Mouse (Mus musculus): ENCODE measurements around the gene Tsga10.

Gene Tsga10

DNA sequence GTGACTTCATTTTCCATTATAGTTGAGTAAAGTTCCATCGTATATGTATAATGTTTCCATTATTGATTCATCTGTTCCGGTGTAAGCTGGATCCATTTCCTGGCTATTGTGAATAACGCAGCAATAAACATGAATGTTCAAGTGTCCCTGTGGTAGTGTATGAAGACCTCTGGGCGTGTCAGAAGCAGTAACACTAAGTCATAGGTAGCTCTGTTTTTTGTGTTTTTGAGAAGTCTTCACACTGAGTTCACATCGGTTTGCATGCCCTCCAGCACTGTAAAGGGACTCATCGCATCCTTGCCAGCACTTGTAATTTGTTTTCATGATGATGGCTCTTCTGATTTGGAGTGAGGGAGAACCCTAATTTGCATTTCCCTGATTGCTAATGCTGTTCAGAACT, at the start of gene Tsga10:
Gene Tsga10 (minus strand): TSS at position 144 of the 400 bp plus-strand sequence.
- no peak for DNase-seq (ENCODE audit: low spot score)

DNA sequence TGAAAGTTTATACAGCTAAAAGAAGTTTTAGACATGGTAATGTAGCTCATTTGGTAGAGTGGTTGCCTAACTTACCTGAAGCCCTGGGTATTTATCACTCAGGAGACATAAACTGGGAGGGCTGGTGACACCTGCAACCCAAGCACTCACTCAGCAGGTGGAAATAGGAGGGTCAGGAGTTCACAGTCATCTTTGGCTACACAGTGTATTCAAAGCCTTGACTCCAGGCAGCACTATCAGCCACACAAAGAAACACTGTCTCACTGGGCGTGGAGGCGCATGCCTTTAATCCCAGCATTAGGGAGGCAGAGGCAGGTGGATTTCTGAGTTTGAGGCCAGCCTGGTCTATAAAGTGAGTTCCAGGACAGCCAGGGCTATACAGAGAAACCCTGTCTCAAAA, 46.5 kb upstream of the Tsga10 start:
- no peak for DNase-seq (ENCODE audit: low spot score)

DNA sequence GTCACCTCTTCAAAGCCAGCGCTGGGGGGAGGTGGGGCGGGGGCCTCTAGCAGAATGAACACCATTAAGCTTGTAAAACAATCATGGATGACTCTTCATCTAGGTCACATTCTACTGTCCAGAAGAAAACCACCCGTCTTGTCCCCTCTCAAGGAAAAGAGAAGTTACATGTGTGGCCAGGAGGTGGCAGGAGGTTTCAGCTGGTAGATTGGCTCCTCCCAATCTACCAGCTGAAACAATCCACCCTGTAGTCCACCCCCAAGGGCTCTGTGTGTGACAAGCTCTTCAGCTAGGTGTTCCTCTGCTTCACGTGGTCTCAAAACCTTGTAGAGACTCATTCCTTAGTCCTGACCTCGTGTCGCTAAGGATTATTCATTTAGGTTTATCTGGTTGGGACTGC, 36.9 kb upstream of the Tsga10 start:
- peak; percentile 48 for DNase-seq (ENCODE audit: low spot score)

DNA sequence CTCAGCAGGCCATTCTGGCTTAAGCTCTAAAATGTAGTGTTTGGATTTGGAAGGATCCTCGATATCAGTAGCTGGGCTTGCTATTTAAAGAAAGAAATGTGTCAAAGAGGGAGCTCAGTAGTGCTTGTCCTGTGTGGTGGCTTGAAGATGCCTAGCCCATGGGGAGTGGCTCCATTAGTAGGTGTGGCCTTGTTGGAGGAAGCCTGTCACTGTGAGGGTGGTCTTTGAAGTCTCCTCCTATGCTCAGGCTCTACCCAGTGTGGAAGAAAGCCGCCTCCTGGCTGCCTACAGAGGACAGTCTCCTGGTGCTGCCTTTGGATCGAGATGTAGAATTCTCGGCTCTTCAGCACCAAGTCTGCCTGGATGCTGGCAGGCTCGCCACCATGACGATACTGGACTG, 34.1 kb upstream of the Tsga10 start:
- DNase-seq (ENCODE audit: low spot score): no peak

DNA sequence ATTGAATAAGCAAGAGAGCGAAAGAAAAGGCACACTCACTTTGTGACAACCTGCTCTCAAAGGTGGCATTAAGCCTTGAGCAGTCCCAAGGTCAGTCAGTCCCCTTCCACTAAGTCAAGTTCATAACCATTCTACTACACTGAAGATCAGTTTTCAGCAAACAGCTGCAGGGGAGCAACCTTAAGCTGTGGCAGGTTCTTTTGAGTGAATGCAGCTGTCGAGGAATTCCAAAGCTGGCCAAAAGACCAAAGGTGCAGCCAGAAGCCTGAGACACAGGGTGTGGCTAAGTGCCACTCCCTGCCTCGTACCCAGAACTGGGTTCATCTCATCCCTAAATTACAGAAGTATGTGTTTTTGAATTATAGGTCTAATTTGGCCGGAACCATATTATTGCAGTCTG, 33.6 kb upstream of the Tsga10 start:
- DNase-seq (ENCODE audit: low spot score): no peak

DNA sequence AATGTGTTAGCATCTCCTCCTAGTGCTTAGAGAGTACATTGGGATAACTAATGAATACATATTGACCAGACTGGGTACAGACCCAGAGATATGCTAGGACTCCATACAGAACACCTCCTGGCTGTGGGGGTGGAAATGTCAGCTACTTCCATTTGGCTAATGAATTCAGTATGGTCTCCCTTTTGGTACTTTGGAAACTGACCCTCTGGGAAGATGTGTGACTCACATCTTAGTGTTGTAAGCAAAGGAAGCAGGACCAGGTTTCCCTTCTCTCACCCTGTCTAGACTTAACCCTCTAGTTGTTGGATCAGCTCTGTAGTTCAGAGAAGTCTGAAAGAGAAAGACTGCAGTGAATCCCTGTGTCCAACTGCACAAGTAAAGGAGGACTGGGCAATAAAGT, 28.4 kb upstream of the Tsga10 start:
- DNase-seq (ENCODE audit: low spot score): no peak

DNA sequence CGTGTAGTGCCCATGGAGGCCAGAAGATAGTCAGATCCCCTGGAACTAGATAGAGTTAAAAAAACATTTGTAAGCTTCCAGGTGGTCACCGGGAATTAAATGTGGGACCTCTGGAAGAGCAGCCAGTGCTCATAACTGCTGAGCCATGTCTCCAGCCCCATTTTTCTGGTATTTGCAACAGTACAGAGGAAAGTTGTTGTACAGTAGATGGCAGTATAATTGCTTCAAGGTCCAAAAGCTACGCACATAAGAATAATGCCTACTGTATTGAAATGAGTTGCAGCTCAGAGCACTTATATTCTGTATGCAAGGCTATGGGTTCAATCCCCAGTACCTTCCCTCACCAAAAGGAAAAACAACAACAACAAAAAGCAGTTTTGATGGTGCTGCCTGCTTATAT, 25.2 kb upstream of the Tsga10 start:
- peak; percentile 37 for DNase-seq (ENCODE audit: low spot score)

DNA sequence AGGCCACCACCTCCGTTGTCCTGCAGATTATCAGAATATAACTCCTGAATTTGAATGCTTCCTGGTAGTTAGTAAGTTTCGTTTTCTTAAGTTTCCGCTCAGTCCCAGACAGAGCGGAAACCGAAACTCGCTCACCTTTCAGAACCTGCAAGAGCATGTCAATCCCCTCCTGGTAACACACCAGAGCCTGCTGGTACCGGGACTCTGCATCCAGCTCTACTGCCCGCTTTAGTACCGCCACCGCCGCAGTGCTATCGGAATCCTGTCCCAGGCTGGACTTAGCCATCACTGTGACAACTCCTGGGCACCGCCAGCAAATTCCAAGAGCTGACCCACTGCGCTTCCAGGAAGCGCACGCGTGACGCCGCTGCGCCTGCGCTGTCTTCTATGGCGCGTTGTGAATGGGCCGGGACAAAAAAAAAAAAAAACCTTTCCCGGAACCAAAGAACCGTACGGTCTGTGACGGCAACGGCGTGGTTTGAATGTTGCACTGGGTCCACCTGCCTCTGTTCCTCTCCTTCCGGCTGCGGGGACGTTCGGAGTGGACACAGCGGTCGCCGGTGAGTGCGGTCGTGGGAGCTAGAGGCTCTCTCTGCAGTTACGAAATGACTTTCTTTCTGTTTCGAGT, 23.9 kb upstream of the Tsga10 start, which contains the start of the genes Mitd1 and Mrpl30:
Gene Mitd1 (minus strand): TSS at position 387 of the 628 bp plus-strand sequence.
Gene Mrpl30 (plus strand): TSS at position 453 of the 628 bp plus-strand sequence.
- DNase-seq (ENCODE audit: low spot score): peak; percentile 95

DNA sequence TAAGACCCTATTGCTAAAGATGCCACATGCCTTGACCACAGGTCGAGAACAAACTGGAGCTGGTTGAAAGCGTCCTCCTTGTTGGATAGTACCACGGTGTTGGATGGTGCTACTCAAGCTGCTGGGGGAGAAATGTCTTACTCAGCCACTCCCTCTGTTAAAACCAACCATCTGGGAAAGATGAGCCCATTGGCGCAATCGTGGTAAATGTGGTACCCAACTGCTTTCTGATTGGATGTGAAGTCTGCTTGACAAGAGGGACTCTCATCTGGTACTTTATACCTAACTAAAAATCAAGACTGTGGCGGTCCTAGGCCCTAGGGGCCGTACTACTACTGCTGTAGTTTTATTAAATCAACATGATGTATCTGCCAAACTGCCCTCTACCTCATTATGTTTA, 23.0 kb upstream of the Tsga10 start:
- DNase-seq (ENCODE audit: low spot score): no peak

DNA sequence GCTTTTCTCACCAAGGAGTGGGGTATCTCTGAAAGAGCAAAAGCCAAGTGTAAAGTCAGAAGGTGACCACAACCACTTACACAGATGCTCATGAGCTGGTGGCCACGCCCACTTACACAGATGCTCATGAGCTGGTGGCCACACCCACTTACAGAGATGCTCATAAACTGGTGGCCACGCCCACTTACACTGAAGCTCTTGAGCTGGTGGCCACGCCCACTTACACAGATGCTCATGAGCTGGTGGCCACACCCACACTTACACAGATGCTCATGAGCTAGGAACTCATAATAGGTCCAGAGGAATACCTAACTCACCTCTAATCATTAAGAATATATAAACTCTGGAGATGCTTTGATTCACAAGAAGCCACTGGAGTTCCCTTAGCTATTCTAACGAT, 18.2 kb upstream of the Tsga10 start:
- no peak for DNase-seq (ENCODE audit: low spot score)

DNA sequence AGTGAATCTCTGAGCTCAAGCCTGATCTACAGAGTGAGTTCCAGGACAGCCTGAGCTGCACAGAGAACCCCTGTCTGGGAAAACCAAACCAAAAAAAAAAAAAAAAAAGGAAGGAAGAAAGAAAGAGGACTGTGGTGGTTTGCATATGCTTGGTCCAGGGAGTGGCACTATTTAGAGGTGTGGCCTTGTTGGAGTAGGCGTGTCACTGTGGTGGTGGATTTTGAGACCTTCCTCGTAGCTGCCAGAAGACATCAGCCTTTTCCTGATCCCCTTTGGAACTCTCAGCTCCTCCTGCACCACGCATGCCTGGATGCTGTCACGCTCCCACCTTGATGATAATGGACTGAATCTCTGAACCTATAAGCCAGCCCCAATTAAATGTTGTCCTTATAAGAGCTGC, 17.2 kb upstream of the Tsga10 start:
- DNase-seq (ENCODE audit: low spot score): no peak

DNA sequence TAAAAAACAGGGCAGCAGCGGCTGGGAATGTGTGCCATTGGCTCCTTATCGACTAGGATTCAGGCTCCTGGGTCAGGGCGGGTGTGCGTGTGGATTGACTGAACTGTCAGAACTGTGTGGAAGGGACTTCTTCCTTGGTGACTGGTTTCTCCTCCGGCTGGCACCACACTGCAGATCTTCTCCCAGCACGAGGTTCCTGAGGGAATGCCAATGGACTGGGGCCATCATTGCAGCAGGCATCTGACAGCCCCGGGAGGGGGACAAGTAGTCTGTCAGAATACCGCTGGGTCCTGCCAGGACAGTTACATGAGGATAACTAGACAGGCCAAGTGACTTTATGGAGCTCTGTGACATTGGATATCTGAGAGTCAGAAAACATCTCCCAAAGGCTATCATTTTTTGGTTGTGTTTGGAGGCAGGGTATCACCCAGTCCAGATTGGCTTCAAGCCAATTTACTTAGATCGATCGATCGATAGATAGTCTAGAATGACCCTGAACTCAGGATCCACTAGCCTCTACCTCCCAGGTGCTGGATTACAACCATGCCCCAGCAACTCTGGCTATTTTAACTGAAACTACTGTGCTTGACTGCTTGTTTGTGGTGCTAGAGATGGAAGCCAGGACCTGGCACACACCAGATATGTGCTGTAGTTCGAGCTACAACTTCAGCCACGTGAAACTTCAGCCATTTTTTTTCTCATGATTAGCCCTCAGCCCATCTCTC, 11.7 kb upstream of the Tsga10 start:
- no peak for DNase-seq (ENCODE audit: low spot score)

DNA sequence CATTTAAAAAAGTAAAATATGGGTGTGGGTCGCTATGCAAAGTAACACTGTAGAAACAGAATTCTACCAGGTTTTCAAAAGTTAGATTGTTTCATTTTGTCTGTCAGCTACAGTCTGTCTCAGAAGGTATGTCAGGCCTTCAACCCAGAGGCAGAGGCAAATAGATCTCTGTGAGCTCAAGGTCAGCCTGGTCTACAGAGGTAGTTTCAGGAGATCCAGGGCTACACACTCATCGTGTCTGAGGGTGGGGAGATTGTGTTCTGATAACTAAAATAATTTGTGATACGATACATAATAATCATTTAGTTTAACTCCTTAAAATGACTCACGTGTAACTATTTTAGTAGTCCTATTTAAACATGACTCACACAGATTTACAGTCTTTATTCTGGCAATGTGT, 6.9 kb upstream of the Tsga10 start:
- no peak for DNase-seq (ENCODE audit: low spot score)

DNA sequence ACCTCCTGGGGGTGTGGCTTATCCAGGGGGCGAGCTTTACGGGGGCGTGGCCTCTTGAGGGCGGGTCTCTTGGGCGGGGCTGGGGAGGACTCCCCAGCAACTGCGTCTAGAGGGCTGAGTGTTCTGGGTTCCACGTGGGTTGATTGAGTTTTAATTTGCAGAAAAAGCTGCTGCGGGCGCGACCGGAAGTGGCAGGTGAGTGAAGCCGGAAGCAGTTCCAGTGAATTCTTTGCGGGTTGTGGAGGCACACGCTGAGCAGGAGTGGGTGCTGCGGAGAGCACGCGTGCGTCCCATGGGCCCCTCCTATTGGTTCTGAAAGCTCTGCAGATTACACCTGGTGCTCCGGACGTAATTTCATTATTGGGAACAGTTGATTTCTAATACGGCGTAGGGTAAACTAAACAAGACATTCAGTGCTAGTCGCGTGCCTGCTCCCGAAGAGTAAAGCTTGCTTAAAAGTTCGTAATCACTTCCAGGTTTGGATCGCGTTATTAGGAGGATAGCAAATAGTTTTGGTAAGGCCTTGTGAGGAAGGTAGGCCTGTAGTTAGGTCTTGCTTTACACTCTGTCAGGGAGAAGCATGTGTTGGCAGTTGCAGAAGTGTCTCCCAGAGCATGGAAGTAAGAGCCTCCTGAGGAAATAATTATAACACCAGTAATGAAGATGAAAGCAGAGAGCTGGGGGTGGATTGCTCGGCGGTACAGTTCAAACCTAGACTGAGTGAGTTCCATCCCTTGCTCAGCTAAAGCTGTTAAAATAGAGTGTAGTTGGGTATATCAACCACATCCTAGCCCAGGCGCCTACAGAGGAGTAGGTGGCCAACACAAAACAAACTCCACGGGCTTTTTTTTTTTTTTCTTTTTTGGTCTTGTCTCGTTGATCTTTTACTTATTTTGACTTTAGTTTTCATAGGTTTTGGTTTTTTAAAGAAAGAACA, 6.2 kb upstream of the Tsga10 start:
- DNase-seq (ENCODE audit: low spot score): peak; percentile 76

DNA sequence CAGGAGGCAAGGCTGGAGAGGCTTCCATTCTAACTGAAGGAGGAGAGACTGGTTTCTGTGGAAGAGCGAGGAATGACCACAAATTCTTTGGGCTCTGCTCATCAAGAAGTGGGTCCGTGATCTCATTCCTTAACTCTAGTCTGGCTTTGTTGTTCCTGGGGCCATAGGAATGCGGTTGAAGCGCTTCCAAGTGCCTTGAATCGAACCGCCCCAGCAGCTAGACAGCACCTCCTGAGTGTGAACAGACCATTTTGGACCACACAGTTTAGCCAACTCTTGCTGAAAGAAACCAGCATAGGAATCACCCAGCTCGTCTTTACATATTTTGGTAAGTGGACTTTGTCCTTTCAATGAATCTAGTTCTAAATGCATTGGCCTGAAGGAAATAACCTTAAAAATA, 5.5 kb upstream of the Tsga10 start, which contains the start of gene Lipt1:
Gene Lipt1 (plus strand): TSS at position 35 of the 400 bp plus-strand sequence.
- DNase-seq (ENCODE audit: low spot score): no peak

DNA sequence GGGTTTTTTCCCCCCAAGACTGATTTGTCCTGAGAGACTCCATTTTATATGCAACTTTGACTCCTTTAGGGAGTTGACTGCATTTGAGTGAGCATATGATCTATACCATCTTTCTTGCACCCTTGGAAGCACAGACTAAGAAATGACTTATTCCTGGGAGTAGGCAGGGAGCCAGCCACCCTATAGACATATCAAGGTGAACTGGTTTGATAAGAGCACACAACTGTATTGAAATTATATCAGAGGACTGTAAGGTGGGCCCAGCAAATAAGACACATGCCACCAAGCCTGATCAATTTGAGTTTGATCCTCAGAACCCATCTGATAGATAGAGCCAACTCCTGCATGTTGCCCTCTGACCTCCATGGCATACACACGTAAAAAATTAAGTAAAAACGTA, 3.1 kb upstream of the Tsga10 start:
- DNase-seq (ENCODE audit: low spot score): no peak

DNA sequence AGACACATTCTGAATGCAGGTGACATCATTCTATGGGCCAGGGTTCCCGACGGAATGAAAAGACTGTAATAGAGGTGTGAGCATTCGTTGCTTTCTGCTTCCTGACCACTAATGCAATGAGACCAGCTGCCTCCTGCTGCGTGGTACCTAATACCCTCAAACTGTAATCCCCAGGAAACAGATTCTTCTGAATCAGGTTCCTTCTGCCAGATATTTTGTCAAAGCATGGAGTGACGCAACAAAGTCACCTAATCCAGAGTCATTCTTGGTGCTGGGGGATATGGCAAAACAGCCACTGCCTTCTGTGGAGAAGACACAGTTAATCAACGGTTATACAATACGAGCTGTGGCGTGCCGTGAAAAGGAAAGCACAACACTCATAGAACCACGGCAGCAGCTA, 2.4 kb upstream of the Tsga10 start:
- DNase-seq (ENCODE audit: low spot score): no peak

DNA sequence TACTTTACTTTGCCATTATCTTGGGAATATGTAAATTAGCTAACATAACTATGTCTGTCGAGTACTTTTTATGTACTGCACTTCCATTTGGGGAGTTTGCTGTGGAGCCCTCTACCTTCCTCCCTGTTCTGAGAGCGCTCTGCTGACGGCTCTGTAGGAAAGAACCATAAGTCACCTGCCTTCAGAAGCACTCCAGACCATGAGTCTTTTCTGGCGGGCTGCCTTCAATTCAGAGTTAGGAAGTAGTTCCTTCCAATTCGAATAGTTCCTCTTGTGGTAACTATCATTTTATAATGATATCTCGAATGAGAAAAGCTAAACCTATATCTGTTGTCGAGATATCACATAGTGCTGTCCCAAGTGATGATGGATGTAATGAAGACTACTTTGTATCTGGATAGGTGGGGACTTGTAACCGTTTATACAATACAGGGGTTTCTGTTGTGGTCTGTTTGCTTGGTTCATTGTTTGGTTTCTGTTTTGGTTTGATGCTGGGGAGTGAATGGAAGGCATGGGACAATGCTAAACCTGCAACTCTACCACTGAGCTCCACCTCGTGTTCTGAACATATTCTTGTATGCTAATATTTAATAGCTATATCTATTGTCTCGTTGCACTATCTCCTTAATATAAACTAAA, 1.6 kb upstream of the Tsga10 start:
- DNase-seq (ENCODE audit: low spot score): no peak

DNA sequence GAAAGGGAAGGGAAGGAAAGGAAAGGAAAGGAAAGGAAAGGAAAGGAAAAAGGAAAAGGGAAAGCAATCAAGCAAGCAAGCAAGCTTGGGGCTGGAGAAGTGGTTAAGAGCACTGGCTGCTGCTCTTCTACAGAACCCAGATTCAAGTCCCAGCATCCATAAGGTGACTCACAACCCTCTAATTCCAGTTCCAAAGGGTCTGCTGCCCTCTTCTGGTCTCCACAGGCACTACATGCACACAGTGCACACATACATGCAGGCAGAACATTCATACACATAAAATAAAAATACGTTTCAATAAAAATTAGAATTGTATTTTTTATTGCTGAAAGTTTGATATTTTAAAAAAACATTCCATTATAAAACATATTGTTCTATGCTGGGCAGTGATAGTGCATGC, 827 bp upstream of the Tsga10 start:
- peak; percentile 55 for DNase-seq (ENCODE audit: low spot score)

DNA sequence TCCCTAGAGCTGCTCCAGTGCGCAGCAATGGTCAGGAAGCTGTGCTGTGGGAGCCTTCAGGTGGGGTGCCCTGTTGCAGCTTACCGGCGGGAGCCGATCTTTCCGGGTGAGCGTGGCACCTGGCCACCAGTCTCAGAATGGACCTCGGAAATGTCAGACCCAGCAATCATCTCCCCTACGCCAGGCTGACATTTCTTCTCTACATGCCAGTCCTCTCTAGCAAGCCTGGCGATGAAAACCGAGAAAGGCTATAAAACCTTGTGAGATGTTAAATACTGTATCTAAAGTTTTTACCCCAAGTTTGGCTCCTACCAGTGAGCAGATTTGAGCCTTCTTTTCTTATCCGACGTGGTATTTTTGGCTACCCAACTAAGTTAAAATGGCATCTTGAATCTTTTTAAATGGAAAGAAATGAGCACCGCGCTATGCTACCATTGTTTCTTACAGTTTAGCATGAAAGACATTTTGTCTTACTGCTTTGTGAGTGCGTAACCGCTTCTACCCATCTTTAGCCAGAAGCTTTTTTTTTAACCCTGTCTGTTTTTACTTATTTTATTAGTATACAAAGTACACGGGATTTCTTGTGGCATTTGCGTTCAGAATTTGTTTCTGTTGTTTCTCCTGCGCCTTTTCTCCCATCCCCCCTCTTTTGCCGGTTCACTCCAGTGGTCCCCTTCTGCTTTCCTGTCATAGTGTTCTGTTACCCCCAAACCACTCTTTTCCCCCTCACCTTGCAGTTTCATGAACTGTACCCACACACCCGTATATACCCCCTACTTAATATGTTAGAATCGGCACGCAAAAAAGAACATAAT, 621 bp downstream of the Tsga10 start:
- DNase-seq (ENCODE audit: low spot score): peak; percentile 14

All from retina, embryonic 14.5 days (tissue).